Mouse (Mus musculus) inflammation-experienced regulatory T-cells, adult 6 months (primary cell): ENCODE measurements around the gene Cog7. TPM values are rescaled to one million over a fixed set of nuclear protein-coding genes. Genes with fewer than 3 reads are reported as not detected.
A peak's percentile ranks its signal among the peaks of the same experiment; 100 is the strongest.

Experiments
- ATAC-seq: one replicate; pipeline ENCODE4 v1.8.0; 2017
- polyA plus RNA-seq, 3 experiments: library from polyadenylated mRNA; unstranded; fragments of 100-300 nt; shearing (Covaris generic); gene quantifications; one replicate each; pipeline ENCODE4 v1.2.1; 2017

Gene Cog7
- polyA plus RNA-seq, 3 experiments from 2014 or later, result 4.6 to 9.4 (median 8.5) TPM

DNA sequence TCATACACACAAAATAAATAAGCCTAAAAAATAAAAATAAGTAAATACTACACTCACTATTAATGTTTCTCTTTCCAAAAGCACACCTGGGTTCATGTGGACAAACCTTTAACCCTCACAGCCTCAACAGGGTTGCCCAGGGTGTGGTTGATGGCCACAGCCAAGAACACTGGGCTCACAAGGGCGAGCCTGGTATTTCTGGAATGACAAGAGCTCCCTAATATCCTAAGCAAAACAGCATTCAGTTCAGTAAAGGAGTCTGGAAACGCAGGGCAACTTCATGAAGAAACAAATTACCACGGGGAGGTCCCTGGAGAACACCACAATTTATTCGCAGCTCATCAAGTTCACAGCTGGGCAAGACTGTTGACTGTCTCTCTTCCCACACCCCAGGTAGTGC, 34.0 kb downstream of the Cog7 start:
- ATAC-seq, result no peak

DNA sequence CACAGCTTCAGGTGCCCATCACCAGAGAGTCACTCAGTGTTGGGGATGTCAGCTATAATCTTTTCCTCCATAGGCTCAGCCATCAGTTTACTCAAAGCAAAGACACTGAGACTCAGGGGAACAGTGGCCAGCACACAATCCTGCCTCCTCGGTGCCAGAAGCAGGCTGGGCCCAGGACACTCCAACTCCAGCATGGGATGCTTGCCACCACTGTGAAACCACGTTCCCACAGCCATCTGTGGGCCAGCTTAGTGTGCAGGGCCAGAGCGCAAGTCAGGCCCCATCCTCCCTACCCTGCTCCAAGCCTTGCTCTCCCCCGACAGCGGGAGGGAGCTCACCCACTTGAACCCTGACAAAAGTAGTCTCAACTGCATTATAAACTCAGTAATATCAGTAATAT, 35.3 kb downstream of the Cog7 start:
- ATAC-seq, result no peak

DNA sequence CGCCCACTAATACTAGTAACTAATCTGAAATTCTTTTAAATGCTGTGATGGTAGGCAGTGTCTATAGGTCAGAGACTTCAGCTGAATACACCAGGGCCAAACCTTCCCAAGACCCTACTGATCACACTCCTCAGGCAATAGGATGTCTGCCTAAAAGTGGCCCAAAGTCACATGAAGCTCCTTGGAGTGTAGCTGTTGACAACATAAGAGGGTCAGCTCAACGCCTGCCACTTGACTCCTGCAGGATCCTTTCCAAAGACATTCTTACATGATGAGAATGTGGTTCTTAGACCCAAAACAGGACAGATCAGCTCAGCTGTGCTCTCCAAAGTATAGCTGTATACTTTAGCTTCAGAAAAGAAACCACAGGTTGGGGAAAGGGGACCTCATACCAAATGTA, 39.1 kb downstream of the Cog7 start:
- no peak for ATAC-seq

DNA sequence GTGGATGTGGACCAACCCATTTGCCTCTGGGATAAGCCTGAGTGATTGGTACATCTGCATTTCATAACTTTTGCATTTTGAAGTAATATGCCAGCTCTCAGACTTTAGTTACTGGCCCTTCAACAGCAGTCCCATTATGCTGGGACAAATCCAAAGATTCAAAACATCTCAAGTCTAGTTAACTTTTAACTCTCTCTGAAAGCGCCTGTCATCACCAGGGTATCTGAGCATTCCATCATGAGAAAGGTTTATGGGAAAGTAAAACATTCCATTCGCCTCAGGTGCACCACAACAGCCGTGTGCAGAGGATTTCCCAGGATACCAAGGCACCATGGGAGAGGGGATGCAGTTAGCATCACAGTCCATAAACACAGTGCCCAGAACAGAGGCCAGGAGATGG, 39.9 kb downstream of the Cog7 start:
- ATAC-seq, result no peak

DNA sequence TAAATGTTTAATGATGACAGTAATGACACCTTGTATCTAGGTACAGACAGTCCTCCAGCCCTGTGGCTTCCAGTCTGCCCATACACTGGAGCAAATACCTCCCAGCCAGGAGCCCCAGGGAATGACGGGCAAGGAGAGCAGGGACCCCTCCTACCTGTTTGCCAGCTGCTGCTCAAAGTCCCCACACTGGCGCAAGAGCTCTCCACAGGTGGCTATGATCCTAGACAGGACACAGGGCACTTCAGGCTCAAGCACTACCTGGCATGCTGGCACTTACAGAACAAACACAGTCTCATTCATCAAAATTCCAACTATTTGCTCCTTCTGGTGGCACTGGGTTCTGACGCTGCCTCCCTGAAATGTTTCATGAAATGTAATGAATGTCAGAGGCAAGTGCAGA, 40.5 kb downstream of the Cog7 start:
- ATAC-seq, result no peak

DNA sequence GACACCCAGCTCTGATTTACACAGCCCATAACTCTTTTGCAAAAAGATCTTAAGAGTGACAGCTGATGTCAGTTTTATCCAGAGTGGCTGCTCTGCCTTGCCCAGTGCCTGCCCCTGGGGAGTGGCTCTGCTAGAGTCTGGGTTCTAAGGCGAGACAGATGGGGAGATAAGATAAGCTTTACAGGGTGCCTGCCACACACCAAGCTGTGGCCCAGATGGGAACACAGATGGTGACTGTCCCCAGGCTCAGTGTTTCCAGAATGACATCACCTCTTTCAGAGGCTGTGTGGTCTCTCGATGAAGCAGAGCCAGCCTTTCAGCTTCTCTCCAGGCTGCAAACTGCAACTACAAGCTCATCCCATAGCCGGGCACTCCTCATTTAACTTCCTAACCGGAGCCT, 41.8 kb downstream of the Cog7 start:
- ATAC-seq, result no peak

DNA sequence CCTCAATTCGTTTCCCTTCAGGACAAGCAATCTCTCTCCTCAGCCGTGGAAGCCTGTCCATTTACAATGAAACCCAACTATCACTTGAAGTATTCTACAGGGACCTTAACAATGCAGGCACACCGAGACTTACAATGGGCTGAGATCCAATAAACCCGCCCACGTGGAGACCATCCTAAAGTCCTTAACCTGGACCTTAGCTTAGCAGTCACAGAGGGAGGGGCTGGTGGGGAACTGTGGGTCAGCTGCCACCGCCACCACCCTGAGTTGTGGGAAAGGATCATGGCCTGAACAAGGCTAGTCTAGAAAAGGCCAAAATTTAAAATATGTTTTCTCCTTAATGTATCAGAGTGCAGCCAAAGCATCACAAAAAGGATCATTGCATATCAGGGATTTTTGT, 42.3 kb downstream of the Cog7 start:
- ATAC-seq, result no peak

DNA sequence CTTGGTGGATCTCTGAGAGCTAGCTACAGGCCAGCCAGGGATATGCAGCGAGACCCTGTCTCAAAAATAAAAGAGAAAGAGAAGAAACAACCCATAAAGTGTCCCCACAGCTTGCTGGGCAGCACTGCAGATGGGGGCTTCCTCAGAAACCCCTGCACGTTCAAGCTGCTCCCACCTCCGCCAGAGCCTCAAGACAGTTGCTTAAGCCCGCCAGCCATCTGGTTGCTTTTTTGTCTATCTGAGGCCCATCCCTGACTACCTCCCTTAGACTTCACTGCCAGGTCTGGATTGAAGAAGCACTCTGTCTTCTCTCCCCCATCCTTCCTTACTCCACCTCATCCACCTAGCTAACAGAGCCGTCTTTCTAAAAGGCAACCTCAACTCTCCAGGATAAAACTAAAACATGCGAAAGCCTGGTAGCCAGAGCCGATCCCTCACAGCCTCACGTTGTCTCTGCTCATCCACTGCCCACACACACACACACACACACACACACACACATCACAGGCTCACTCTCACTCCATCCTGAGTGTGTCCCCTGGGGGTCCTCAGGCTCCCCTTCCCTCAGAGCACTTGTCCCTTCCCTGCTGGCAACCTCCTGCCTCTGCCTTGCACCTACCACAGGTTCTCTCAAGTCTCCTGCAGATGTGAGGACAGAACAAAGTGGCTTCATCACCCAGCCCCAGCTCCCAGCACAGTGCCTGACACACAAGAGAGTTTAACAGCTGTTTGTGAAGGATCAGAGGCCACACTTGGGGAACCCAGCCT, 43.2 kb downstream of the Cog7 start:
- ATAC-seq, result no peak

DNA sequence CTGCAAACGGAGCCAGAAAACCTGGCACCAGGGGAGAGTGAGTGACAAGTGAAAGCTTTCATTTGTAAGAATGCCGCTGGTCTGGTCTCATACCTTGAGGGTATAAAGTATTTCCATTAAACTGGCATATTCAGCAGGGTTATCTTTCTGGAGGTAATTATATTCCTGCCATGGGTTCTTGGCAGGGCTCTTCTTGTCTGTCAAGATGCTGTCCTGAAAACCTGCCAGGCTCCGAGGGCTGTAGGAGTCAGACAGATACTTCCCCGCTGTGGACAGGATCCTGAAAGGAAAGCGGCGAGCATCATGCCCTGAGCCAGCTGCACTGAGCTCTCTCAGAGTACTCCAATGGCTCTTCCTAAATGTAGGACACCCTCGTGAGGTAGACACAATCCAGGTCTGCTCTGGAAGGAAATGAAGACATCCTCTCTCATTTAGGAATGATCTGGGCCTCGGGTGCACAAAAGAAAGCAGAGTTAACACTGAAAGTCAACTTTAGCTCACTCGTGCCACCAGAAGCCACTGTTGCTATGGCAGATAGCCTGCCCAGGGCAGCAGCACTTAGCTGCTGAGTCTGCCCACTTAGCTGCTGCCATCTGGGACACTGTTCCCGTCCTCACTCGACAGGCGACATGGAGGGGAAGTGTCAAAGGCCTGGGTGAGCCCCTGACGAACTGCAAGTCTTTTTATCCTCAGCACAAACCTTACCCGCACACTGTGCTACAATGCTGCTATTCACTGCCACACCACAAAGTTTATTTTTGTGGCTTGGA, 44.5 kb downstream of the Cog7 start:
- ATAC-seq, result no peak

DNA sequence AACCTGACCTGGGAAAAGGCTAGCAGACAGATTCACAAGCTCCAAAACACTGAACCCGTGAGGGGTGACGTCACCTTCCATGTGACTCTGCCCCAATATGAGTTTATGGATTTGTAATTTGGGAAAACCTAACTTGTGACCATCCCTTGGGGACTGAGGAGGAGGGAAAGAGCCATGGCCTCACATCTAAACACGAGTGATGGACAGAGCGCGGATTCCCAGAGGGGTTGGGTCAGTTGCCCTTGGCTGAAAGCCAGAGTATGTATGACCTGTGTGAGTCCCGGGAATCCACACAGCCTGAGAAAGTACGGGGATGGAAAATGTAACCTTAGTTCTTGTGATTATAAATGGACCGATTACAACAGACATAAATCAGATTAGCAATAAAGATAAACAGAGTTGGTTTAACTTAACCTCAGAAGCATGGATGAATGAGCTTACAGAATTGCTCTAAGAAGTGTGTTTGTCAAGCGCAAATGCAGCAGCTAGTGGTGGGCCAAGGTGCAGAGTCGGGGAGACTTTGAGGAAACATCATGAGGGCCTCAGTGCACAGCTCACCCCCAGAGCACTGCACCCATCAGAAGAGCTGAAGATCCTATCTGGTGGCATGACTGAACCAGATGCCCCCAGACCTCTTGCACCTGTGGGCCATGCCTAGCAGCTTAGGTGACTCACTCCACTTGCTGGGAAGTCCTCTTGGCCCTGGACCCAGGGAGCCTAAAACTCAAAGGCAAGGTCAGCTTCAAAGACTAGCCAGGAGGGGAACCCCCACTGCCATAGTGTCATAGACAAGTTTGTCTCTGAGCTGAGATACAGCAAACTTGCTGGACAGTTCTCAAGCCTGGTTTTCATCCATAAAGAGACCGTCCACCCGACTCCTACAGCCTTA, 45.4 kb downstream of the Cog7 start:
- ATAC-seq, result no peak

DNA sequence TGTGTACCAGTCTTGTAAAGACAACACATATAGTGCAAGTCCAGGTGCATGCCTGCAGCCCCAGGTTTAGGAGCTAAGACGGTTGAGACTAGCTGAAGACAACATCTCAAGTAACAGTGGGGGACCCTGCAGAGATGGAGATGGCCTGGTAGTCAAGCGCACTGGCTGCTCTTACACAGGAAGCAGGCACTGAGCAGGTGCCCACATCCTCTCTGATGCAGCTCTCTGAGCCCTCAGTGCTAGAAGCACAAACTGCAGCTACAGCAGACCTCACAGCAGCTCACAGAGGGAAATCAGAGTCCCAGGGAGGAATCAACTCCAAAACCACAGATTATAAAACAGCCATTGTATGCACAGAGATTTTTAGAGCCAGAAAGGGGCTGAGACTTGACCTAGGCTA, 47.2 kb downstream of the Cog7 start:
- ATAC-seq, result peak; percentile 88

DNA sequence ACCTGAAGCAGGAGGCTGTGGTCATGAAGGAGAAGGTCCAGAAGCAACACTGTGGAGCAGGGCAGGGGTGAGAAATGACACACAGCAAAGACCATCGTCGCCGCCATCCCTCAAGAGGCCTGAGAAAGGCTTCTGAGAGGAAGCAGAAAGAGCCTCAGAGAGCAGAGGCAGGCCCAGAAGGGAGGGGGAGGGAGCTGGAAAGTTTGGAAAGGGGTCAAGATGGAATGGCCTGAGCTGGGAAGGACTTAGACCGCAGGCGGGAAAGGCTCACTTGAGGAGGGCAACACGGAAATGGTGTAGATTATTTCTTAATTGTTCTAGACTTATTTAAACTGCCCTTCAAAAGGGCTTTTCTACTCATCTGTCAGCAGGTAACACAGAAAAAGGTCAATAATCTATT, 47.8 kb downstream of the Cog7 start:
- no peak for ATAC-seq

DNA sequence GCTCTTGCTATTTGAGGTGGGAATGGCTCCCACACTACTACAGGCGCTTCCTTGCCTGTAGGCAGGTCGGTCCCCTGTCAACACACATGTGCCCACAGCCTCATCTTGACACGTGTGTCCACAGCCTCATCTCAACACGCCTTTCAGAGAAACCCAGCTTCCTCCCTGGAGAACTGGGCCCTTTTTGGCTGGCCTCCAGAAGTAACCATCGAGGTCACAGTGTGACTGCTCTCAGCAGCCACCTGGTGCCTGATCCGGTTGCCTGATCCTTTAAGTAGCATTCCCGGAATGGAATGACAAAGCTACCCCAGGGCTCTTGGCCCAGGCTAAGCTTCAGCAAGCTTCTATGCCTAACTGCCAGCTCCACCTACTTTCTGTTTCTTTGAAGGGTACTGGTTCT, 50.3 kb downstream of the Cog7 start:
- ATAC-seq, result no peak

DNA sequence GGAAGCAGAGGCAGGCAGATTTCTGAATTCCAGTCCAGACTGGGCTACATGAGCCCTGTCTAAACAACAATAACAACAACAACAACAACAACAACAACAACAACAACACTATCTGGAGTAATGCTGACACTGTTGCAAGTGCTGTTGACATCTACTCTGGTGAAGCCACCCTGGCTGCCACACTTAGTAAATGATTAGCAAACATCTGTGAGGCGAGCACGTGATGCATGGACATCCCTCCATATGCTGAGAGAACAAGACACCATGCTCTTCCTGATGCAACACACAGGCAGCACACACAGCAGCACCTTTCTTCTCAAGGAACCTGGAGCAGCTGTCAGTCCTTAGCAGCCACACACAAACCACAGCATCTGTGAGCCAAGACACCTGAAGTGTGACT, 53.6 kb downstream of the Cog7 start:
- ATAC-seq, result no peak

DNA sequence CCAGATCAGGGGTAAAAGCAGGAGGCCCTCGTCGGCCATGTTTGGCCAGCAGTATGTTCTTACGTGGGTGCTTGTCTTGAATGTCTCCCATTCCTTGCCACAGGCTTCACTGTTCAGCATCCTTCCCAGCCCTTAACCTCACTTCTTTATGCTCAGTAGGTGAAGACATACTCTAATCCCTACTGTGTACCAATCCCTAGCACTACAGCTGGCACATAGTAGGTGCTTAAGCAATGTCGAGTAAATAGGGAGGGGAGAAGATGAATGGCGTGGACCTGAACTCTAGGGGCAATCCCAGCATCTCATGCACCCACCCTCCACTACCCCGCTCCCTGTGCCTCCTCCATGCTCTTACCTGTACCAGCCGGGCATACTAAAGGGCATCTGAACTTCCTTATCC, 57.1 kb downstream of the Cog7 start:
- ATAC-seq, result no peak

DNA sequence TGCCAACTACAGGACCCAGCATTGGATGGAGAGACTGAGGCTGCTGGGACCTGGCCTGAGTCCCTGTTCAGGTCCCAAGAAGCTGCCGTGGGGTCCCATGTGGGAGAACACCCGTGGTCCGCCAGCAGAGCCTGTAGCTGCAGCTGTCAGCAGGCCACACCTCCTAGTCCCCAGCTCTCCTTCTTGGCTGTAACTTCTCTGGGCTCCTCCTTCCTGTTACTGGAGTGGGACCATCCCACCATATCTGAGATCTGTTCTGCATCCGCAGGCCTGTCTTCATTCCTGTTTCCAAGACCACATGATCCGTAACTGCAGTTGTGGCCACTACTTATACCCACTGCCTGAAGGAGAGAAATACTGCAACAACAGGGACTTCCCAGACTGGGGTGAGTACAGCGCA, 67.6 kb downstream of the Cog7 start:
- no peak for ATAC-seq

DNA sequence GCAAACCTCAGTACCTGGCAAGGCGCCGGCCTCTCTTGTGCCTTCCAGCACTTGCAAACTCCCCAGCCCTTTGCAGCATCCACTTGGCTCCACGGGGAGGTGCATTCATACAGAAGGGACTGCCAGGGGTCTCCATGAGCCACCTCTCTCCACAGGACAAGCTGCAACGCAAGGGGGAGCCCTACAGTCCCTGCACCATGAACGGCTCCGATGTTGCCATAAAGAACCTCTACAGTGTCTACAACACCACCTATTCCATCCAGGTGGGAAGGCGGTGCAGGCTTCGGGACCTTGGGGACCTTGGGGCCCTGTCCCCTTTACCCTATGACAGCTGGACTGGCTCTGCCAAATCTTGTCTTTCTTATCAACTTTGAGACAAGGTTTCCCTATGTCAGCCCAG, 69.3 kb downstream of the Cog7 start:
- no peak for ATAC-seq

DNA sequence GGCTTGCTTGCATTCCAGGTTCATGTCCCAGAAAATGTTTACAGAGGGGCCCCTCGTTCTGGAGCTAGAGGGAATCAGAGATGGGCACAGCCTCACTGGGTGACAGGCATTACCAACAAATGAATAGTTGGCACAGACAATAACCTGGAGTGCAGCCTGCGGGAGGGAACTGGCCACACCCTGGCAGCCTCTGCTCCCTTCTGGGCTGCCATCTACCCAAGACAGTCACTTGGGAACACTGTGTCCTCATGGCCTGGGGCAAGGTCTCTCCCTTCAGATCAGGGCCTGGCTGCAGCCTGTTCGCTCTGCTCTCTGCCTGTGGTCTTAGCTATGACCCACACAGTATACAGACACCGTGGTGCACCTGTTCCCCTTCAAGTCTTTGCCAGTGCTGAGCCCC, 74.6 kb downstream of the Cog7 start:
- ATAC-seq, result no peak

DNA sequence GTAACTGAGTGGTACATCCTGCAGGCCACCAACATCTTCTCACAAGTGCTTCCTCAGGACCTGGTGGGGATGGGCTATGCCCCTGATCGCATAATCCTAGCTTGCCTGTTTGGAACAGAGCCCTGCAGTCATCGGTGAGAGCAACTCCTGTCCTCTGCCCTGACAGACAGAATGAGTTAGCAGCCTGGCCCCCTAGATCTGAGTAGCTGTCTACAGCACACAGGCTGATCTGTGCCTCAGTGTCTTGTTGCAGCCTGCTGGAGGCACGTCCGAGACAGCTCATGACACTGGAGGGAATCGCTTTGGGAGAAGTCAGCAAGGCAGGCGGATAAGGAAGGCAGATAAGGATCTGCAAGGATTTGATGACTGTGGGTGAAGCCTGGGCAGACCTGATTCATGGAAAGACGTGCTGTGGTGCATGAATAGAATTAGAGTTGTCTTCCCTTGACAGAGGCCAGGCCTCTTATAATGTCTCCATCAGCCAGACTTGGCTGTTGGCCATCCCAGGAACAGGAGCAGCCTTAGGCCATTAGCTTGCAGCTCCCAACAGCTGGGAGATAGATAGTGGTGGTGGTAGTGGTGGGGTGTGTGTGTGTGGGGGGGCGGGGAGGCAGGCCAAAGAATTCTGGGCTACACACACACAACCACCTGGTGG, 78.6 kb downstream of the Cog7 start:
- ATAC-seq, result no peak

DNA sequence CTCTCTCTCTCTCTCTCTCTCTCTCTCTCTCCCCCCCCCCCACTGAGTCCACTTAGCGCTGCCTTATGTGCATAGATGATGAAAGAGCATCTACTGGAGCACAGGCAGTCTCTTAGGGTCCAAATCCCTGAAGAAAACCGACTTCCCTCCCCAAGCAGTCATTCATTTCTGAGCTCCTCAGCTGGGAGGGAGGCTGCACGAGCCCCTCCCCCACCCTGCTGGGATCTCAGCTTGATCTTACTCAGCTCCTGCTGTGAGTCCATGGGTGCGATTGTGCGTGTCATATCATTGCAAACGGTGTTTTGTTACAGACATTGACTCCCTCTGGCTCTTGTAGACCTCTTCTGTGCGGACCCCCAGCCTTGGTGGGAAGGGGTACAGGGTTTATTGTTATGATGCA, 81.6 kb downstream of the Cog7 start:
- ATAC-seq, result no peak

DNA sequence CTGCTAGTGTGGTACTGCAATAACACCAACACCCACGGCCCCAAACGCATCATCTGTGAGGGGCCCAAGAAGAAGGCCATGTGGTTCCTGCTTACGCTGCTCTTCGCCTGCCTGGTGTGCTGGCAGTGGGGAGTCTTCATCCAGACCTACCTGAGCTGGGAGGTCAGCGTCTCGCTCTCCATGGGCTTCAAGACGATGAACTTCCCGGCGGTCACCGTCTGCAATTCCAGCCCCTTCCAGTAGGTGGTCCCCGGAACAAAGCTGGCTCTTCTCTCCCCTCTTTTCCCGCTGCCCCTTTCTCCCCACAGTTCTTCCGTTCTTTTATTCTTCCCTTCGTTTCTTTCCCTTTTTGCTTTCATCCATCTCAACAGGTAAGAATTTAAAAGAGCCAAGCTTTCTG, 82.2 kb downstream of the Cog7 start:
- ATAC-seq, result no peak

DNA sequence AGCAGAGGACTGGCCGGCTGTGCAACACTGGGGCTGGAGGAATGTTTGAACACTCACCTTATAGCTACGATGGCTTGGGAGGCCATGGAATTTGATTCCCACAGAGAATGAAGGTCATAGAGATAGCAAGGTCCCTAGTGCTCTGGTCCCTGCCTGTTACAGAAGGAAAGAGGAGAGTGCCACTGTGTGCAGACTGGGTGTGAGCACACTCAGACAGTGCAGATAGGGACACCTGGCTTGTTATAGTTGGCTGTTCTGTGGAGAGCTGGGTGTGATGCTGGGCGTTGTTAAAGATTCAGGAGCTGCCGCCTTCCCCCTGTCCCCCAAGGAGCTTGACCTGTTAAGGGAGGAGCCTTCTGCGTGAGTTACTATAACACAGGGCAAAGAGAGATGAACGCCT, 84.8 kb downstream of the Cog7 start:
- ATAC-seq, result no peak
